Mouse (Mus musculus) lung, adult 2 months (tissue): Measurements from ENCODE around the gene Prm1.

ENCODE experiments used
- CTCF ChIP-seq: fragments of 200-500 bp; IDR thresholded peaks from 2 replicates; pipeline ENCODE4 v1.5.1; 2011; ENCODE audit warnings: mild to moderate bottlenecking, low read length, control low read depth; ENCODE audit not compliant: insufficient read depth
- POLR2A ChIP-seq: fragments of 200-500 bp; IDR thresholded peaks from 2 replicates; pipeline ENCODE4 v1.6.1; 2011; ENCODE audit warnings: low read depth, mild to moderate bottlenecking, control low read depth, low read length, borderline replicate concordance; ENCODE audit errors: extremely low read depth

- TF ChIP-seq CTCF = no peak
- no peak for TF ChIP-seq POLR2A
These were observed 40.3 kb upstream of the Prm1 start for GRCm38 (mm10) chr16:10845952-10846351.
